Mouse (Mus musculus): ENCODE measurements around the gene Babam1.

GRCm38 (mm10) chr8:71380178-71381171 lies 16.2 kb upstream of the Babam1 start:
- no peak for TF ChIP-seq GATA1 (IDR thresholded peaks at IDR 0.05; ENCODE audit: low read length)
- no peak for TF ChIP-seq TAL1 (IDR thresholded peaks at IDR 0.05; ENCODE audit: low read length)

Measured in erythroblast, embryonic 14.5 days (primary cell).